Mouse (Mus musculus): ENCODE data around the gene D2hgdh. TPM values are rescaled to one million over a fixed set of nuclear protein-coding genes. Genes with fewer than 3 reads are reported as not detected.

The D2hgdh gene
- 14.8 and 18.3 TPM in 2 replicates for polyA plus RNA-seq (2016; fragmentation: Nextera tagmentation; extraction: Ambion mirVana)

DNA sequence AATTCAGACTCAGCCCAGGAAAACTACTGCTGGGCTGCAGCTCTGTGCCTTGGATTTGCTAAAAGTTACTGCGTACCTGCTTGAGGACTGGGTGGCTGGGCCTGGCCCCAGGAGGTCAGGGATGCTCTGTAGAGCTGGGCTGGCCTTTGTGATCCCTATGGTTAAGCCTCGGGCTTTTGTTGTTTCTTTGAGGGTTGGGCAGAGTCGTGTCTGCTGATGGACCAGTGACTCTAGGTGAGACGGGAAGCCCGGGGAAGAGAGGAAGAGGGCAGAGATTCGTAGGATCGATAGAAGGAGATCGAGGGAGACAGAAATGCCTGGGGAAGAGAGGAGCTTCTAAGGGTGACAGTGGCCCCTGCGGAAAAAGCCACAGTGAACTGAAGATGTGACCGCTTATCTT is at the start of gene D2hgdh:
Gene D2hgdh, plus strand, starts transcription at position 301 of the 400 bp plus-strand sequence.
- 9% methylated on average over 10 of the region's 10 CpGs for WGBS
- Histone ChIP-seq H3K4me3 (peak within 1 kb of the TSS; percentile 69), H3K9me3 (no peaks in the 10 kb centered on the region), H3K4me1 (peaks cover 16% of the 10 kb centered on the region), H3K27ac (peak within 1 kb of the TSS; percentile 93), H3K27me3 (ENCODE audit: insufficient read depth, poor library complexity, severe bottlenecking) (no peaks in the 10 kb centered on the region), H3K36me3 (peaks cover 25% of the 10 kb centered on the region)
- DNase-seq (ENCODE audit: low spot score), result no peak

DNA sequence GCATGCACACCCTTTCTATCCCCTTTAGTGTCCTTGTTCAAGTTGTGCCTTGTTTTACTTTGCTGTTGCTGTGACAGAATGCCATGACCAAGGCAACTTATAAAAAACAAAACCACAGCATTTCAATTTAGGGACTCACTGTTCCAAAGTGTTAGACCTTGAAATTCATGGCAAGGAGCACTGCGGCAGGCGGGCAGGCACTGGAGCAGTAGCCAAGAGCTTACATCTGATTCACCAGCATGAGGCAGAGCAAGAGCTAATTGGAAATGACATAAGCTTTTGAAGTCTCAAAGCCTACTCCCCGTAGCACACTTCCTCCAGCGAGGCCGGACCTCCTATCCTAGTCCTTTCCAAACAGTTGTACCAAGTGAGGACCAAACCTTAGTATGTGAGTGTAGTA is 48.0 kb upstream of the D2hgdh start:
- Histone ChIP-seq H3K36me3 (peaks cover 81% of the 10 kb centered on the region), H3K27me3 (ENCODE audit: insufficient read depth, poor library complexity, severe bottlenecking) (no peaks in the 10 kb centered on the region), H3K9me3 (no peaks in the 10 kb centered on the region), H3K4me1 (no peaks in the 10 kb centered on the region), H3K27ac (no peak overlapping the region), H3K4me3 (no peak overlapping the region)
- WGBS, result 89% methylated on average over 5 of the region's 5 CpGs
- no peak for DNase-seq (ENCODE audit: low spot score)

DNA sequence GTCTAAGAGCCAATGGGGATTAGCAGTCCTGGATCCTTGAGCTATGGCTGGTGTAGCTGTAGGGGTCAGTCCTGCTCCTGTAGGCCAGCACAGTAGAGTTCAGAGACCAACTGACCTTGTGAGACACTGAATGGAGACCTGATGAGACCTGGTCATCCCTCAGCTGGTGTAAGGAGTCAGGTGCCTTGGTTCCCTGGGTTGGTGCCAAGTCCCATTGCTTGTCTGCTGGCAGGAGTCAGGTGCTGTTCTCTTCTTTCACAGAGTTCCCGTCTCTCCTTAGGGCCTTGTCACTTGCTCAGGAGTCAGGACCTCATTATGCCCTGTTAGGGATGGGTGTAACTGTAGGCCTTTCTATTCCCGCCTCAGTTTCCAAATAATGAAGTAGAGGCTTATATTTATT is 37.8 kb upstream of the D2hgdh start:
- no peaks in the 10 kb centered on the region for H3K27me3 ChIP-seq (ENCODE audit: insufficient read depth, poor library complexity, severe bottlenecking)
- H3K27ac ChIP-seq, result no peak overlapping the region
- no peaks in the 10 kb centered on the region for H3K4me1 ChIP-seq
- H3K9me3 ChIP-seq, result no peaks in the 10 kb centered on the region
- no peak for DNase-seq (ENCODE audit: low spot score)
- H3K36me3 ChIP-seq, result peaks cover 96% of the 10 kb centered on the region
- H3K4me3 ChIP-seq, result no peak overlapping the region
- 84% methylated on average over 2 of the region's 2 CpGs for WGBS

DNA sequence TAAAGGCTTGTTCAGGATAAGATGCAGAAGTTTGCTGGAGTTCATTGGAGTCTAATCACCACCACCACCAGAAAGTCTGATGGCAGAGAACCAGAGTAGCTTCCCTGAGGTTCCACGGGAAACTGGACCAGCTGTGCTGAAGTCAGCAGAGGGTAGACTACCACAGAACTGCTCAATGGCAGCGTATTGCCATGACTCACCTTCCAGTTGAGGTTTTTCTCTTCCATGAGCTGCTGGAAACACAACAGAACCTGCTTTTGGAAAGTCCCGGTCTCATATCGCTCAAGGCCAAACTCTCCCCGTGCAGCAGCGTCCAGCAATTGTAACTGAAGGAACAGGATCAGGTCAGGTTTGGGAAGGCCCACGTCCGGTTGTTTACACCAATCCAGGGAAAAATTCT is 30.2 kb upstream of the D2hgdh start:
- Histone ChIP-seq H3K27me3 (ENCODE audit: insufficient read depth, poor library complexity, severe bottlenecking) (no peaks in the 10 kb centered on the region), H3K4me3 (no peak overlapping the region), H3K4me1 (no peaks in the 10 kb centered on the region), H3K36me3 (peaks cover 88% of the 10 kb centered on the region), H3K27ac (no peak overlapping the region), H3K9me3 (no peaks in the 10 kb centered on the region)
- no peak for DNase-seq (ENCODE audit: low spot score)
- 92% methylated on average over 8 of the region's 8 CpGs for WGBS

DNA sequence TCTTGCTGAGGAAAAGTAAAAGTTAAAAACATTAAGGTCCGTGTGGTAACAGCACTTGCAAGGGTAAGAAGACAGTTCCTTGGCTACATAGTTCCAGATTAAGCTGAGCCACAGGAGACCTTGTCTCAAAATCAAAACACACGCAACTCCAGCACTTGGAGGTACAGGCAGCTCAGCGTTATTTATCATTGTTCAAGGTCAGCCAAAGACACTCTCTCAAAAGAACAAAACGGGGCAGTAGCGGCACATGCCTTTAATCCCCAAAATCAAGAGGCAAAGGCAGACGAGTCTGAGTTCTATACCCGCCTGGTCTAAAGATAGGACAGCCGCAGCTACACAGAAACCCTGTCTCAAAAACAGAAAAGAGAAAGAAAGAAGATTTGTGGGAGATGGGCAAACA is 28.8 kb upstream of the D2hgdh start:
- Histone ChIP-seq H3K4me3 (no peak overlapping the region), H3K4me1 (no peaks in the 10 kb centered on the region), H3K27ac (peak overlapping the region; percentile 13; the same call in 1 of the 2 replicates), H3K27me3 (ENCODE audit: insufficient read depth, poor library complexity, severe bottlenecking) (no peaks in the 10 kb centered on the region), H3K36me3 (peaks cover 87% of the 10 kb centered on the region), H3K9me3 (no peaks in the 10 kb centered on the region)
- 73% methylated on average over 8 of the region's 8 CpGs for WGBS
- no peak for DNase-seq (ENCODE audit: low spot score)

DNA sequence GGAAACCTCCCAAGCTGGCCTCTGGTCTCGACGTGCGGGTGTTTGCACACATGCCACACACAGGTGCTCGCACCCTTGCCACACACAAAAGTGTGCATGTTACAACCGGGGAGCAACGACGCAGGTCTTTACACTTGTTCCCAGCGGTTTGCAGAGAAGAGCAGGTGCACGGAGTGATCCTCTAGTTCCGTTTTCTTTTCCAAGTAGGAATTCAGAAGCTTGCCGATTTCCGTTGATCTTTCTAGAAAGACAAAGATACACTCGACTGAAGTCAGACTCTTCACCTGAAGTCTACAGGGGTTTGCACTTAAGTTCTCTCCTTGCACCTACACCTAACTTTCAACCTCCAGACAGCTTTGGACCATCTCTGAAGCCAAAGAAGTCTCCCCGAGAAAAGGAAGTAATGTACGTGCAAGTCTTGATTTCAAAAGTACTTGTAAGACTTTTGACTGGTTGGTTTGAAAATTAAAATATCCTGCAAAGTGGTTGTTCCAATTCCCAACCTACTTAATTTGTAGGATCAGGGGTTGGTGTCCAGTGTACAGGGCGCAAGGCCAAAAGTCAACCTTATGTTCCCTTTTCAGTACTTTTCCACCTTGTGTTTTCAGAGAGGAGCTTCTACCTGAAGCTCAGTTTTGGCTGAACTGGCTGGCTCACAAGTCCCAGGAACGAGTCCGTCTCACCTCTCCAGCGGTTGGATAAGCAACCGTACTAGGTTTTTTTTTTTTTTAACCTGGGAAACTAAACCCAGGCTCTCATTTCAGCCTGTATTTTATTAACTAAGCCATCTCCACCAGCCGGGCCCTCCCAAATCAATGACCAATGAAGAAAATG is 23.8 kb upstream of the D2hgdh start:
- DNase-seq (ENCODE audit: low spot score), result no peak

DNA sequence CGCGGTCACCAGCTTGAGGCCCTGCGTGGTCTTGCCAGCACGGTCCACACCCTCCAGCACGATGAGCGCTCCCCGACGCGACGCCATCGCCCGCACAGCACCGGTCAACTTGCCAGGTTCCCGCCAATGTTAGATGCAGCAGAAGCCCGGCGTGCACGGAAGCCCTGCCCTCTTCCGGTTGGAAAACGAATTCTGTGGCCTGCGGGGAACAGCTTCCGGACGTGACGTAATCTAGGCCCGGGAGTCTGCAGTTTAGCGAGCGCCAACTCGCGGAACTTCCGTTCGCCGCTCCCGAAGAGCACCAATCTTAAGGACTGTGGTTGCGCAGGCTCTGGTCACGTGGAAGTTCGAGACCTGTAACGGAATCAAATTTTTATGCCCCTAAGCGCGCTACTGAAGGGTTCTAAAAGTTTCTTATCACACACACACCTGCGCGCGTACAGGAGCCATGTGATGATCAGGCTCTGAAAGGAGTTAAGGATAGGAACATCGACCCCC is 22.9 kb upstream of the D2hgdh start, which contains the start of gene Dtymk:
Gene Dtymk, minus strand, starts transcription at position 194 of the 498 bp plus-strand sequence.
- peak; percentile 98 for DNase-seq (ENCODE audit: low spot score)
- Histone ChIP-seq H3K36me3 (peaks cover 49% of the 10 kb centered on the region), H3K27me3 (ENCODE audit: insufficient read depth, poor library complexity, severe bottlenecking) (no peaks in the 10 kb centered on the region), H3K27ac (peak within 1 kb of the TSS; percentile 94), H3K4me1 (peaks cover 31% of the 10 kb centered on the region), H3K9me3 (no peaks in the 10 kb centered on the region), H3K4me3 (peak within 1 kb of the TSS; percentile 82)
- WGBS, result under 1% methylated on average over 42 of the region's 42 CpGs

More for the DNA sequence above, 23.8 kb upstream of the D2hgdh start:
- no peaks in the 10 kb centered on the region for H3K27me3 ChIP-seq (ENCODE audit: insufficient read depth, poor library complexity, severe bottlenecking)
- H3K36me3 ChIP-seq, result peaks cover 42% of the 10 kb centered on the region
- WGBS, result 74% methylated on average over 21 of the region's 21 CpGs
- peaks cover 30% of the 10 kb centered on the region for H3K4me1 ChIP-seq
- peak overlapping the region; percentile 82 for H3K4me3 ChIP-seq
- no peaks in the 10 kb centered on the region for H3K9me3 ChIP-seq
- H3K27ac ChIP-seq, result peak overlapping the region; percentile 94

DNA sequence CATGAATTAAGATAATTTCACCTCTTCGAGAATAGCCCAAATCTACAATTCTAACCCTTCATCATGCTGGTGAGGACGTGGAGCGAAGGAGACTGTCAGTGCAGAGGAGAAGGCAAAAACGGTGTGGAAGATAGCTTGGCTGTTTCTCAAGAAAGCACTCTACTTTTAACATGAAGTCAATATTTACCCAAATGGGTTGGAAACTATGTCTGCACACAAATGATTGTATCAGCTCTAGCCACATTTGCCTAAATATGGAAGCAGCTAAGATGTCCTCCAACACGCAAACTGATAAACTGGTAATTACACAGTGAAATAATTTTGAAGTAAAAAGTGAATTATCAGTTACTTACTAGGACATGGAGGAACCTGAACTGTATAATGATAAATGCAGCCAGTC is 21.9 kb upstream of the D2hgdh start:
- WGBS, result 82% methylated on average over 5 of the region's 5 CpGs
- no peak for DNase-seq (ENCODE audit: low spot score)
- Histone ChIP-seq H3K4me3 (peak overlapping the region; percentile 82), H3K27me3 (ENCODE audit: insufficient read depth, poor library complexity, severe bottlenecking) (no peaks in the 10 kb centered on the region), H3K9me3 (no peaks in the 10 kb centered on the region), H3K4me1 (peaks cover 31% of the 10 kb centered on the region), H3K36me3 (peaks cover 44% of the 10 kb centered on the region), H3K27ac (peak overlapping the region; percentile 98)

DNA sequence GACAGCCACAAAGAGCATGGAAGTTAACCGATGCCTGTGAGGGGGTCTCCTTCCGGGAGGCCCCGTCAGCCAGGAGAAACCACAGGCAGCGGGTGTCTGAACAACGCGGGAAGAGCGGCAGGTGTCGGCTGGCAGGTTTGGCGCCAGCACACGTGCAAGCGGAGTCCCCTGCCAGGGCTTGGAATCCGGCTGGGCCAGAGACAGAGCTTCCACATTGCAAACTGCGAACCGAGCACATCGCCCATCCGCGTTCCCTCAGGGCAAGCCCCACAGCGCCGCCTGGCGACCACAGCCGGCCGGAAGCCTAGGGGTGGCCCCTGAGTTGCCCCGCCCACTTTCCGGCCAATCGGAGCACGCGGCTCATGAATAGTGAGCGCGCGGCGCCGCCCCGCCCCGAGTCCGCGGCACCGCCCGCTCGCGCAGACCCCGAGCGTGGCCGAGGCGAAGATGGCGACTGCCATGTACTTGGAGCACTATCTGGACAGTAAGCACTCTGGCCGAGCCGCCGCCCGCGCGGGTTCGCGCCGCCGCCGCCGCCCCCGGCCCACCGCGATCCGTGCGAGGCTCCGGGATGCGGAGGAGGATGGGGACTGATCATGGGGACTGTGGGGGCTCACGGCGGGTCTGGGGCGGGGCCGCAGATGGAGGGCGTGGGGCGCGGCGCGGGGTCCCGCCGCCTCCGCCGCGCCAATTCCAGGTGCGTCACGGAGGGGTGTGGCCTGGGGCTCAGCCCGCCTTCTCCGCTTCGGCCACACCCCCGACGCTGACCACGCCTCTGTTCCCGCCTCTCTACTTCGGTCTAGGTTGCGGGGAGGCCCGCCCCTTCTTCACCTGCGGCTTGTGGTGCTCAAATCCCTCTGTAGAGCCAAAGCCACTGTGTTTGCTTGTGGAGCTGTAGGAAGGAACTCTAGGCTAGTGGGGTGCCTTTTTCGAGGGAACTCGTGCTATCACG is 20.9 kb upstream of the D2hgdh start, which contains the start of gene Ing5:
Gene Ing5, plus strand, starts transcription at position 410 of the 952 bp plus-strand sequence.
- Histone ChIP-seq H3K4me3 (peak within 1 kb of the TSS; percentile 82), H3K9me3 (no peaks in the 10 kb centered on the region), H3K36me3 (peaks cover 44% of the 10 kb centered on the region), H3K27me3 (ENCODE audit: insufficient read depth, poor library complexity, severe bottlenecking) (no peaks in the 10 kb centered on the region), H3K4me1 (peaks cover 31% of the 10 kb centered on the region), H3K27ac (peak within 1 kb of the TSS; percentile 98)
- peak; percentile 99 for DNase-seq (ENCODE audit: low spot score)
- WGBS, result under 1% methylated on average over 90 of the region's 94 CpGs

DNA sequence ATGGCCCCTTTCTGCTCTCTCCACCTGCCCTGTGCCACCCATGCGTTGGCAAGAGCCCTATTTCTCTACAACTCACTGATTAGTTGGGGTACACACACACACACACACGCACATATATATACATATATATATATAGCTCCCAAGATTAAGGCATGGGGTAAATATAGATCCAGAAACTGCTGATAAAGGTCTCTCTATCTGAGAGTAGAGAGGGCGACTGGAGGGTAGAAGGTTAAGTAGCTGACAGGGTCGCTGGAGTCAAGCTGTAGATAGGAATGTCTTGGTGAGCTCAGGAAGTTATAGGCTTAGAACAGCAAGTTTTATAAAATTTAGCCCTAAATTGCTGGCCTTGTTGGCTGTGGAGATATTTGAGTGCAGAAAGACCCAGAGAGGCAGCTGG is 19.9 kb upstream of the D2hgdh start:
- Histone ChIP-seq H3K27ac (peak overlapping the region; percentile 98), H3K4me1 (peaks cover 31% of the 10 kb centered on the region), H3K4me3 (peak overlapping the region; percentile 82), H3K9me3 (no peaks in the 10 kb centered on the region), H3K36me3 (peaks cover 43% of the 10 kb centered on the region), H3K27me3 (ENCODE audit: insufficient read depth, poor library complexity, severe bottlenecking) (no peaks in the 10 kb centered on the region)
- WGBS, result 42% methylated on average over 4 of the region's 4 CpGs
- DNase-seq (ENCODE audit: low spot score), result no peak

DNA sequence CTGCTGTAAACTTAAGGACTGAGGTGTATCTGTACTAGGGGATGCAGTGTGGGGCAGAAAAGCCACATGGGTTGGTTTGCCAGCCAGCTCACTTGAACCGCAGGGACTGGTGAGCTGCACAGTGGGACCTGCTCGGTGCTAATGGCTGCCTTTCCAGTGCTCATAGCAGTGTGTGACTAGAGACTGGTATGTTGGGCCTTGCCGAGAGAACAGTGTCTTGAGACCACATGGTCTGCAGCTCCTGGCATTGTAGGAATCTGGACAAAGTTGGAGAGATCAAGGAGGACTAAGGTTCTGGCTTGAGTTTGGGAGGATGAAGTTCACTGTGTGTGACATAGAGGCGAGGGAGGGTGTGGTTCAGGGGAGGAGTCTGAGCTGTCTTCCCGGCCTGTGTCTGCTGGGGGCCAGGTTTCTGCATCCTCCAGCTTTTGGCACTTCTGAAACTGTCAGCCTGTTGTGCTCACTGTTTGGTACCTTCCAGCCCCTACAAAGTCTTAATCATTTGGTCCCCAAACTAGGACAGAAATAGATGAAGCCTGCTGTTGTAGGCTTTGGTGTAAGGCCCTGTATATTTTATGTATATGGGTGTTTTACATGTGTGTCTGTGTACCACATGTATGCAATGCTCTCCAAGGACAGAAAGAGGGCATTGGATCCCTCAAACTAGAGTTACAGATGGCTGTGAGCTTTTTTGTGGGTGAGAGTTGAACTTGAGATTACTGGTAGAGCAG is 19.3 kb upstream of the D2hgdh start:
- Histone ChIP-seq H3K27me3 (ENCODE audit: insufficient read depth, poor library complexity, severe bottlenecking) (no peaks in the 10 kb centered on the region), H3K4me3 (peak overlapping the region; percentile 82), H3K9me3 (no peaks in the 10 kb centered on the region), H3K36me3 (peaks cover 41% of the 10 kb centered on the region), H3K4me1 (peaks cover 31% of the 10 kb centered on the region), H3K27ac (peak overlapping the region; percentile 98)
- no peak for DNase-seq (ENCODE audit: low spot score)
- WGBS, result 62% methylated on average over 5 of the region's 5 CpGs

DNA sequence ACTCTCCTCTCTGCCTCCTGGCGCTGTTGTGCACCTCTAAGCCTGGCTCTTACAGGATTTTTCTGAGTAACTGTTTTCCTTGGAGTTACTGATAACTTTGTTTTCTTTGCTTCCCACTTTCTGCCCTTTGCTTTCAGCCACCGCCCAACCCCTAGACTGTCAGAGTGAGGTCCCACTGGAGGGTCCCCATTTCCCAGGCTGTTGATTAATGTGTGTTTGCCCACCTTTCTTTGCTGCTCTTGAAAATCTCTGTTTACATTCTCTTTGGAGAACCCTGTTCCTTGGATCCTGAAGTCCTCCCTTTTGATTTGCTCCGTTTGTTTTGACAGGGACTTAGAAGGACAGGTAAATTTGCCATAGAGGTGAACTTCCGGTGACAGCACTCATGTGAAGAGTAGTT is 15.8 kb upstream of the D2hgdh start:
- Histone ChIP-seq H3K27me3 (ENCODE audit: insufficient read depth, poor library complexity, severe bottlenecking) (no peaks in the 10 kb centered on the region), H3K36me3 (peaks cover 70% of the 10 kb centered on the region), H3K4me3 (no peak overlapping the region), H3K4me1 (peaks cover 19% of the 10 kb centered on the region), H3K27ac (no peak overlapping the region), H3K9me3 (no peaks in the 10 kb centered on the region)
- 86% methylated on average over 4 of the region's 4 CpGs for WGBS
- DNase-seq (ENCODE audit: low spot score), result no peak

All from heart, embryonic 10.5 days (tissue).